Mouse (Mus musculus): Measurements from ENCODE around the gene Lrrc56. TPM values are rescaled to one million over a fixed set of nuclear protein-coding genes. Genes with fewer than 3 reads are reported as not detected.

The Lrrc56 gene
- total and polyA plus RNA-seq, 2 experiments: 1.8 to 4.4 TPM

- DNase-seq (ENCODE audit: extremely low read depth, low read depth, low spot score): peak; percentile 90
- peaks cover 12% of the 10 kb centered on the region; the same call in 1 of the 2 replicates for H3K79me2 ChIP-seq (ENCODE audit: control insufficient read depth, insufficient read depth, low read length)
- H3K36me3 ChIP-seq (ENCODE audit: control insufficient read depth, insufficient read depth, low read length): no peaks in the 10 kb centered on the region
- H3K27ac ChIP-seq (replicated peaks; ENCODE audit: insufficient read depth, low read depth, low read length): peak within 1 kb of the TSS; percentile 91
- TF ChIP-seq CTCF (IDR thresholded peaks at IDR 0.05; ENCODE audit: low read depth, low read length) (no peak), POLR2A (IDR thresholded peaks at IDR 0.05; ENCODE audit: extremely low read depth, insufficient read depth, low read length) (0 out of 2 replicates have a peak, but pooled peaks have one; percentile 15)
- H3K9ac ChIP-seq (ENCODE audit: low read depth, low read length): peak within 1 kb of the TSS; percentile 88
- H3K4me3 ChIP-seq (ENCODE audit: insufficient read depth, low read depth, low read length): peak within 1 kb of the TSS; percentile 87
- peaks cover 16% of the 10 kb centered on the region for H3K4me1 ChIP-seq (ENCODE audit: control insufficient read depth, insufficient read depth, low read length)
- WGBS: 5% methylated on average over 41 of the region's 41 CpGs
- H3K27me3 ChIP-seq (ENCODE audit: control insufficient read depth, insufficient read depth, low read length): no peaks in the 10 kb centered on the region
These were observed 21.3 kb downstream of the Lrrc56 start, which contains the start of gene Rassf7 for GRCm38 (mm10) chr7:141215101-141215879. Rassf7 (plus strand) TSS chr7:141215860.

- 2% methylated on average over 42 of the region's 42 CpGs for whole genome bisulfite sequencing
These were observed 22.1 kb downstream of the Lrrc56 start for GRCm38 (mm10) chr7:141215880-141216733.

GRCm38 (mm10) chr7:141216894-141217293, 22.9 kb downstream of the Lrrc56 start:
- Histone ChIP-seq H3K27ac (replicated peaks; ENCODE audit: insufficient read depth, low read depth, low read length) (peak overlapping the region; percentile 89), H3K4me3 (ENCODE audit: insufficient read depth, low read depth, low read length) (peak overlapping the region; percentile 50), H3K4me1 (ENCODE audit: control insufficient read depth, insufficient read depth, low read length) (peaks cover 20% of the 10 kb centered on the region), H3K79me2 (ENCODE audit: control insufficient read depth, insufficient read depth, low read length) (peaks cover 12% of the 10 kb centered on the region; the same call in 1 of the 2 replicates), H3K9ac (ENCODE audit: low read depth, low read length) (peak overlapping the region; percentile 65), H3K27me3 (ENCODE audit: control insufficient read depth, insufficient read depth, low read length) (no peaks in the 10 kb centered on the region), H3K36me3 (ENCODE audit: control insufficient read depth, insufficient read depth, low read length) (no peaks in the 10 kb centered on the region)
- TF ChIP-seq POLR2A (IDR thresholded peaks at IDR 0.05; ENCODE audit: extremely low read depth, insufficient read depth, low read length) (no peak), CTCF (IDR thresholded peaks at IDR 0.05; ENCODE audit: low read depth, low read length) (no peak)
- 30% methylated on average over 11 of the region's 11 CpGs for WGBS
- DNase-seq (ENCODE audit: extremely low read depth, low read depth, low spot score): no peak

More at GRCm38 (mm10) chr7:141215880-141216733, 22.1 kb downstream of the Lrrc56 start:
- H3K4me1 ChIP-seq (ENCODE audit: control insufficient read depth, insufficient read depth, low read length): peaks cover 17% of the 10 kb centered on the region
- DNase-seq (ENCODE audit: extremely low read depth, low read depth, low spot score): peak; percentile 99
- H3K4me3 ChIP-seq (ENCODE audit: insufficient read depth, low read depth, low read length): peak overlapping the region; percentile 87
- H3K27me3 ChIP-seq (ENCODE audit: control insufficient read depth, insufficient read depth, low read length): no peaks in the 10 kb centered on the region
- TF ChIP-seq POLR2A (IDR thresholded peaks at IDR 0.05; ENCODE audit: extremely low read depth, insufficient read depth, low read length): peak; percentile 50
- no peak for TF ChIP-seq CTCF (IDR thresholded peaks at IDR 0.05; ENCODE audit: low read depth, low read length)
- H3K36me3 ChIP-seq (ENCODE audit: control insufficient read depth, insufficient read depth, low read length): no peaks in the 10 kb centered on the region
- H3K9ac ChIP-seq (ENCODE audit: low read depth, low read length): peak overlapping the region; percentile 88
- H3K79me2 ChIP-seq (ENCODE audit: control insufficient read depth, insufficient read depth, low read length): peaks cover 12% of the 10 kb centered on the region; the same call in 1 of the 2 replicates
- H3K27ac ChIP-seq (replicated peaks; ENCODE audit: insufficient read depth, low read depth, low read length): peak overlapping the region; percentile 91

GRCm38 (mm10) chr7:141217343-141218013, 23.5 kb downstream of the Lrrc56 start:
- Histone ChIP-seq H3K27ac (replicated peaks; ENCODE audit: insufficient read depth, low read depth, low read length) (peak overlapping the region; percentile 89), H3K4me1 (ENCODE audit: control insufficient read depth, insufficient read depth, low read length) (peaks cover 22% of the 10 kb centered on the region), H3K79me2 (ENCODE audit: control insufficient read depth, insufficient read depth, low read length) (peaks cover 12% of the 10 kb centered on the region; the same call in 1 of the 2 replicates), H3K9ac (ENCODE audit: low read depth, low read length) (peak overlapping the region; percentile 65), H3K4me3 (ENCODE audit: insufficient read depth, low read depth, low read length) (peak overlapping the region; percentile 47; the same call in 1 of the 2 replicates), H3K36me3 (ENCODE audit: control insufficient read depth, insufficient read depth, low read length) (no peaks in the 10 kb centered on the region), H3K27me3 (ENCODE audit: control insufficient read depth, insufficient read depth, low read length) (no peaks in the 10 kb centered on the region)
- no peak for DNase-seq (ENCODE audit: extremely low read depth, low read depth, low spot score)
- WGBS: 85% methylated on average over 17 of the region's 17 CpGs
- TF ChIP-seq CTCF (IDR thresholded peaks at IDR 0.05; ENCODE audit: low read depth, low read length) (no peak), POLR2A (IDR thresholded peaks at IDR 0.05; ENCODE audit: extremely low read depth, insufficient read depth, low read length) (no peak)

- TF ChIP-seq POLR2A (IDR thresholded peaks at IDR 0.05; ENCODE audit: extremely low read depth, insufficient read depth, low read length) (no peak), CTCF (IDR thresholded peaks at IDR 0.05; ENCODE audit: low read depth, low read length) (no peak)
- Histone ChIP-seq H3K27me3 (ENCODE audit: control insufficient read depth, insufficient read depth, low read length) (no peaks in the 10 kb centered on the region), H3K4me3 (ENCODE audit: insufficient read depth, low read depth, low read length) (no peak overlapping the region), H3K36me3 (ENCODE audit: control insufficient read depth, insufficient read depth, low read length) (no peaks in the 10 kb centered on the region), H3K9ac (ENCODE audit: low read depth, low read length) (no peak overlapping the region), H3K4me1 (ENCODE audit: control insufficient read depth, insufficient read depth, low read length) (peaks cover 22% of the 10 kb centered on the region), H3K27ac (replicated peaks; ENCODE audit: insufficient read depth, low read depth, low read length) (no peak overlapping the region), H3K79me2 (ENCODE audit: control insufficient read depth, insufficient read depth, low read length) (peaks cover 12% of the 10 kb centered on the region; the same call in 1 of the 2 replicates)
- WGBS: 80% methylated on average over 3 of the region's 3 CpGs
- DNase-seq (ENCODE audit: extremely low read depth, low read depth, low spot score): no peak
These were observed 24.2 kb downstream of the Lrrc56 start for GRCm38 (mm10) chr7:141218141-141218540.

Data from liver, adult 2 months (tissue).